Mouse (Mus musculus) ES-E14 (cell line): ENCODE measurements around the gene Slc4a11. TPM values are rescaled to one million over a fixed set of nuclear protein-coding genes. Genes with fewer than 3 reads are reported as not detected.

Source experiments
- DNase-seq: peaks from one replicate; pipeline ENCODE4 v3.0.0-alpha.2; 2013; ENCODE audit warnings: low read depth, low spot score
- H3K27ac ChIP-seq: 2 replicates; pipeline ENCODE4 v1.5.1; 2012; ENCODE audit warnings: low read depth, mild to moderate bottlenecking, low read length, moderate library complexity, mixed read lengths; ENCODE audit not compliant: poor library complexity, insufficient read depth, severe bottlenecking
- H3K36me3 ChIP-seq: 2 replicates; pipeline ENCODE4 v1.6.1; 2012; ENCODE audit warnings: mild to moderate bottlenecking, low read length, moderate library complexity, mixed read lengths; ENCODE audit not compliant: control insufficient read depth, poor library complexity, insufficient read depth, severe bottlenecking
- H3K4me1 ChIP-seq, 2 experiments: fragments of 150-350 bp in 1 of 2; sonication (generic) in 1 of 2; 2 replicates each; pipeline ENCODE4 v1.6.1; 2012; ENCODE audit warnings: low read length in 2 of 2, mild to moderate bottlenecking in 1 of 2, mixed read lengths in 1 of 2; ENCODE audit not compliant: control insufficient read depth in 2 of 2, insufficient read depth in 2 of 2, poor library complexity in 1 of 2
- H3K4me3 ChIP-seq, 2 experiments: fragments of 150-350 bp in 1 of 2; sonication (generic) in 1 of 2; 2 replicates each; pipeline ENCODE4 v1.5.1; 2012; ENCODE audit warnings: low read length in 2 of 2, low read depth in 1 of 2, mild to moderate bottlenecking in 1 of 2, mixed read lengths in 1 of 2; ENCODE audit not compliant: insufficient read depth in 1 of 2, poor library complexity in 1 of 2, severe bottlenecking in 1 of 2
- H3K9ac ChIP-seq: 2 replicates; pipeline ENCODE4 v1.6.1; 2012; ENCODE audit warnings: low read depth, mild to moderate bottlenecking, low read length, mixed read lengths; ENCODE audit not compliant: poor library complexity, insufficient read depth, severe bottlenecking
- H3K9me3 ChIP-seq: fragments of 150-350 bp; sonication (generic); 2 replicates; pipeline ENCODE4 v1.6.1; 2012; ENCODE audit warnings: low read depth, mild to moderate bottlenecking, low read length; ENCODE audit not compliant: control insufficient read depth, insufficient read depth
- CHD2 ChIP-seq: IDR thresholded peaks from 2 replicates; pipeline ENCODE4 v1.6.1; 2014; ENCODE audit warnings: mild to moderate bottlenecking, low read depth, low read length, inconsistent platforms
- HCFC1 ChIP-seq: IDR thresholded peaks from 2 replicates; pipeline ENCODE4 v1.6.1; 2012; ENCODE audit warnings: low read length, inconsistent platforms, borderline replicate concordance; ENCODE audit not compliant: insufficient read depth
- MAFK ChIP-seq: IDR thresholded peaks from 2 replicates; pipeline ENCODE4 v1.6.1; 2014; ENCODE audit warnings: mild to moderate bottlenecking, low read depth, low read length, inconsistent platforms; ENCODE audit not compliant: insufficient read depth
- ZC3H11A ChIP-seq: IDR thresholded peaks from 2 replicates; pipeline ENCODE4 v1.6.1; 2012; ENCODE audit warnings: low read depth, mild to moderate bottlenecking, inconsistent platforms, low read length, borderline replicate concordance
- ZNF384 ChIP-seq: IDR thresholded peaks from 2 replicates; pipeline ENCODE4 v1.6.1; 2012; ENCODE audit warnings: low read depth, low read length, inconsistent platforms
- in situ Hi-C, 2 experiments: fragments of 600-800 bp; cut with MboI; formaldehyde crosslinking; loops; one replicate each; pipeline ENCODE4 v1.15.1; 2025; ENCODE audit warnings: low sequenced_read_pairs in 2 of 2, inconsistent platforms in 1 of 2; ENCODE audit not compliant: unreplicated experiment in 2 of 2
- total RNA-seq: library from RNA; depleted of rRNA; stranded (reverse); fragments of 300-350 nt; gene quantifications from 2 replicates; pipeline ENCODE4 v1.2.3, GENCODE M21; 2012; rRNA removed

The Slc4a11 gene
- total RNA-seq, 1 experiment = 13.0 TPM

- Histone ChIP-seq H3K36me3 (no peaks in the 10 kb centered on the region), H3K9ac (0 out of 2 replicates have a peak overlapping the region, but pooled peaks have one; percentile 21), H3K4me3 (peak overlapping the region; percentile 47 to 49), H3K27ac (no peak overlapping the region), H3K4me1 (peaks cover 7 to 30% of the 10 kb centered on the region in 2 experiments; a peak in 2 of 4 replicates), H3K9me3 (no peaks in the 10 kb centered on the region)
- DNase-seq = no peak
- in situ Hi-C loops = no loop called here
- TF ChIP-seq ZNF384 = no peak
- TF ChIP-seq HCFC1 = no peak
- TF ChIP-seq ZC3H11A = no peak
- no peak for TF ChIP-seq CHD2
- no peak for TF ChIP-seq MAFK
Measured at GRCm38 (mm10) chr2:130634739-130635411, 62.4 kb downstream of the Slc4a11 start.

Other genes with a start within 250 kb of the Slc4a11 start
- gene Ptpra, start 247.2 kb downstream of the Slc4a11 start, total RNA-seq = 35.1 and 40.6 TPM in 2 replicates
- 42.6 and 57.0 TPM in 2 replicates for gene Mrps26, start 133.8 kb downstream of the Slc4a11 start, total RNA-seq
- 0.45 TPM in 1 of 2 replicates, not detected in the other for gene Oxt, start 121.3 kb downstream of the Slc4a11 start, total RNA-seq
- gene Avp, start 115.0 kb downstream of the Slc4a11 start, total RNA-seq = not detected in 2 replicates
- gene Fastkd5, start 67.5 kb downstream of the Slc4a11 start, total RNA-seq = 22.0 and 22.2 TPM in 2 replicates
- 5.0 and 5.8 TPM in 2 replicates for gene Ubox5, start 67.5 kb downstream of the Slc4a11 start, total RNA-seq
- 3.4 and 4.4 TPM in 2 replicates for gene Lzts3, start 54.7 kb downstream of the Slc4a11 start, total RNA-seq
- gene Ddrgk1, start 32.9 kb downstream of the Slc4a11 start, total RNA-seq = 60.1 and 62.4 TPM in 2 replicates
- gene Itpa, start 29.9 kb downstream of the Slc4a11 start, total RNA-seq = 55.0 and 83.4 TPM in 2 replicates
- gene 4930402H24Rik, start 208.9 kb upstream of the Slc4a11 start, total RNA-seq = 8.2 and 11.9 TPM in 2 replicates
- gene Atrn, start 209.0 kb upstream of the Slc4a11 start, total RNA-seq = 16.7 and 17.0 TPM in 2 replicates